Mouse (Mus musculus) CD4-positive helper T cell, adult 2 months (primary cell): ENCODE measurements at regions not wholly inside any gene's neighbourhood (a gene's known extent, or its start where the extent isn't known, plus 50 kb on each side); places are given as distances from the start of the nearest gene placed in this dataset.

Experiments used
- DNase-seq: peaks from one replicate; pipeline ENCODE4 v3.0.0-alpha.2; 2012; ENCODE audit warnings: low read depth, missing footprints, low spot score

DNA sequence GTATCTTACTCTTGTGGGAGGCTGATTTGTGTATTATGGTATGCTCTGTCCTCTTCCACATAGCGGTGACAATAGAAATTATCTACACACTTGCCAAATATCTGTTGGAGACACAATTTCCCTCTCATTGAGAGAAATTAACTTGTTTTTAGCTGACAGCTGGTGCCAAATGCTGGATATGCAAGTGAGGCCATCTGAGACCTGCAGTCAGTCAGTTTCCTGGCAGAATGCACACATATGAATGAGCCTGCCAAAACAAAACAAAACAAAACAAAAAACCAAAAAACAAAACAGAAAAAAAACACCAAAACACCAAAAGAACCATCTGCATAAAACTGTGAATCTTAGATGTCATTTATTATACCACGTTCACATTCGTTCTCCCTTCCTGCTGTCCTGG lies 233.7 kb upstream of the Gm12728 start:
- DNase-seq, result no peak

GRCm38 (mm10) chr4:105557396-105557795 lies 232.3 kb upstream of the Gm12728 start:
- no peak for DNase-seq

DNA sequence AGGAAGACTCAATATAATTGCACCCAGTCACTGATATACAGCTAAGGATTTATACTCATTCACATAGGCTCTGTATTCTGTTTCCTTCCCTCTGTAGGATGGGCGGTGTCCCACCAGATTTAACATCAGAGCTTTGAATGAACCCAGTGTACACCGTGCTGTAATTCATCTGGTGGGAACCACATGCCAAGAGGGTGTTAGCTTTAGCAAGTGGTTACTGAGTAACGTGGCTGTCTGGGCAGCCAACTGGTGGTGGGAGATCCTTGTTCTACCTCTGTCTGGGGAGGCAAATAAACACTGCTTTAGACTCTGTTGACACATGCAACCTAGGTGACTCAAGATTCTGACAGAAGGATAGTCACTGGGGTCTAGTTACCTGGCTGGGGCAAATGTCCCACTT lies 229.6 kb upstream of the Gm12728 start:
- no peak for DNase-seq

- DNase-seq, result no peak
Measured at GRCm38 (mm10) chr4:105560781-105561180, 228.9 kb upstream of the Gm12728 start.

- DNase-seq, result no peak
Measured at GRCm38 (mm10) chr4:105561611-105562010, 228.1 kb upstream of the Gm12728 start.

- no peak for DNase-seq
Measured at GRCm38 (mm10) chr4:105565796-105566195, 223.9 kb upstream of the Gm12728 start.

- DNase-seq, result no peak
Measured at GRCm38 (mm10) chr4:105566513-105567457, 222.9 kb upstream of the Gm12728 start.

DNA sequence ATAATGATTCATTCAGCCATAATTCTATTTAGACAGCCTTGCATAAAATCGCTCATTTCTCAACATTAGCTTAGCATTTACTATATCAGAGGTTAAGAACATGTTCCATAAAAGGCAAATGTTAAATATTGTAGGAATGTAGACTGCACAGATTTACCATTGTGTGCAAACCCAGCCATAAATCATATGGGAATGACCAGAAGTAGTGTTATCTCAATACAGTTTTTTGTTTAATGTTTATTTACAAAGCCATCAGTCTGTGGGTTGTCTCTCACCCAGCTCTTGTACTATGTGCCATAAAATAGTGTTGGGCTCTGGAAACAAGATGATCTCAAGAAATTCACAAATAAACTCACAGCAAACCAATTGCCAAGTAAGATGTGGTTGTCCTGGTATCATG lies 220.0 kb upstream of the Gm12728 start:
- no peak for DNase-seq

GRCm38 (mm10) chr4:105575550-105575949 lies 214.1 kb upstream of the Gm12728 start:
- DNase-seq, result no peak

GRCm38 (mm10) chr4:105580987-105581386 lies 208.7 kb upstream of the Gm12728 start:
- no peak for DNase-seq

- no peak for DNase-seq
Measured at GRCm38 (mm10) chr4:105584329-105584925, 205.2 kb upstream of the Gm12728 start.

DNA sequence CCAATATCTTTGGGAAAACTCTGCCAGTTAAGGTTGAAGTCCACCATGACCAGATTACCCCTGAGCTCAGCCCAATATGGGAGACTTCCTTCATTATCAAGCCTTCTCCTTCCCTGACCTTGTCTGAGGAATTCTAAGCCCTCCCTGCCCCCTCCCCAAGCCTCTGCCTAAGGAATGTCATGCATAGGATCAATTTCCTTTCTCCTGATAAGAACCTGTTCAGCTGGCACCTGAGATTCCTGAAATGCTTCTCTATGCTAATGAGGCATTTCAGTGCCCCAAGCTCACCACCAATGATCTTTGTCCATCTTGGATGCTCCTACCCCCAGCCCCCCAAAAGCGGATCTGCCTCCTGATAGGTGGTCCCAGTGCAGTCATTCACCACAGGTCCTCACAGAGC lies 186.0 kb upstream of the Gm12728 start:
- DNase-seq, result no peak

GRCm38 (mm10) chr4:105604607-105605006 lies 185.1 kb upstream of the Gm12728 start:
- no peak for DNase-seq

DNA sequence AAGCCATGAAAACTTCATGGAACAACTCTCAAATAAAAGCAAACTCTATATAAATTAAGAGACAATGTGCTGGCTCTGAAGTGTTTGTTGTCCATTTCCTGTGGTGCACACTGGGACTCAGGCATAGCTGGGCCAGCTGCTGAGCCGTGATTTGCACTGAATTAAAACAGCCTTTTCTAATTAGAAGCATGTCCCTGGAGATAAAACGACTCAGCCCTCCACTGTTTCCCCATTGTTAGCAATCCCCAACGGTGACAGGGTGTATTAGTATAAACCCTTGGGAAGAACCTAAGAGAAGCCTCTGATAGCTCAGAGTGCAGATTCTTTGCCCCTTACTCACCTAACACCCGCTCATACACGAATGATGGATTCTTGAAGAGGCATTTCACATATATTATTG lies 182.9 kb upstream of the Gm12728 start:
- DNase-seq, result no peak

DNA sequence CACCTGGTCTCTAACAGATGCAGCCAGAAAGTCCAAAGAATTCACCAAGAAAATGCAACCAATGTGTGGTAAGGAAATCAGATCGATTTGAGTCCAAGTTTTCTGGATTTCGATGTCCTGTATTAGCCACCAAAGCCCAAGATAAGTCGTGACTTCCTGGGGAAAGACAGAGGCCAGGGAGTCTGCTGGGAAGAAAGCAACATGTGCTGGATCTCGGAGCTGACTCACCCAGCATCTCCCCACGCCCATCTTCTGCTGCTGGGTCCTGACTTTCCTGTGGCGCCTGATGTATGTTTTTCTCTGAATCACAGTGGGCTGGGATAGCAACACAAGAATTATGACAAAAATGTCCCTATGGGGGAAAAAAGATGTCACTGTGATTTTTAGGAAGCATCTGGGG lies 178.8 kb upstream of the Gm12728 start:
- no peak for DNase-seq

DNA sequence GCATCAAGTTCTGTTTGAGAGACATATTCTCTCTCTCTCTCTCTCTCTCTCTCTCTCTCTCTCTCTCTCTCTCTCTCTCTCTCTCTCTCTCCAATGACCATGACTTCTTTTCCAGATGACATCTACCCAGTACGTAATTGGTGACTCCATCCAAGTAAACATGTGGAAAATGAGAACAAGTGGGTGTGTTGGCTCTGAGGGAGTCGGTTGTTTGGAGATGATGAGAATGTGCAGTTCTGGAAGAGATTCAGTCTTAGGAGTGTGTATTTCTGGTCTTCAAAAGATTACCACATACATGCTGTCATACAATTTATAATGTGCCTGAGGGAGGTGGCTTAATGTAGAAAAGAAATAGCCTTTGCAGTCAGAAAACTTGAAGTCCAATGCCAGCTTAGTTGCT lies 175.3 kb upstream of the Gm12728 start:
- no peak for DNase-seq

GRCm38 (mm10) chr4:105626371-105627320 lies 163.0 kb upstream of the Gm12728 start:
- no peak for DNase-seq

GRCm38 (mm10) chr4:105629581-105629980 lies 160.1 kb upstream of the Gm12728 start:
- no peak for DNase-seq

DNA sequence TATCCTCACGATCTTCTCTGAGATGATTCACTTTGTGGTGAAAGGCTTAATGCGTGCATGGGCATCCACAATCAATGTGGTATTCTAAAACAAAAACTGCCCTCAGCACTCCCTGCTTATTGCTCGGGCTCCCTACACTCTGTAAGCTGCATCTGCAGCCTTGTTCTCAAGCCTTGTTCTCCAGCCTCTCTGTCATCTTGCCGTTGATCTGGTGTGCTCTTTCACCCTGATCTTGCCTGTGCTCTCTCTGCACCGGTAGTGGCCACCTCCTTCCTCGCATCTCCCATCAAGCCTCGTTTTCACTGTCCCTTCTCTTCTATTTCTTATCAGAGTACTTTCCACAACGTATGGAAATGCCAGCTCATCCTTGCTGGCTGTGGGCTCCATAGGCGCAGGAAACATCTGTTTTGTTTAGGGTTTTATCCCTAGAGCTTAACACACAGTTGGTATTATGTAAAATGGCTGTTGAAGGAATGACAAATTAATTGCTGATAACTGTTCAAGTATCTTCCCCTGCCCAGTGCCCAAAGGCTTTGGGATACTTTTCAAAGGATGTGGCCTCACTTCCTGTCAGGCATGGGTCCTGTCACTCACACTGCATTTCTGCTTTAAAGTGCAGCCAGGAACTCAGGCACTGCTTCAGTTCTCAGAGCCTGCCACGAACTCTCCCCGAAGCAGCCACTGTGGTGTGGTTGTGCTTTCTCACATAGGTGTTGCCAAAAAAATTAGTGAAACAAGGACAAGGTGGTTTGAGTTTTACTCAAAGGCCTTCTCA lies 158.9 kb upstream of the Gm12728 start:
- no peak for DNase-seq

DNA sequence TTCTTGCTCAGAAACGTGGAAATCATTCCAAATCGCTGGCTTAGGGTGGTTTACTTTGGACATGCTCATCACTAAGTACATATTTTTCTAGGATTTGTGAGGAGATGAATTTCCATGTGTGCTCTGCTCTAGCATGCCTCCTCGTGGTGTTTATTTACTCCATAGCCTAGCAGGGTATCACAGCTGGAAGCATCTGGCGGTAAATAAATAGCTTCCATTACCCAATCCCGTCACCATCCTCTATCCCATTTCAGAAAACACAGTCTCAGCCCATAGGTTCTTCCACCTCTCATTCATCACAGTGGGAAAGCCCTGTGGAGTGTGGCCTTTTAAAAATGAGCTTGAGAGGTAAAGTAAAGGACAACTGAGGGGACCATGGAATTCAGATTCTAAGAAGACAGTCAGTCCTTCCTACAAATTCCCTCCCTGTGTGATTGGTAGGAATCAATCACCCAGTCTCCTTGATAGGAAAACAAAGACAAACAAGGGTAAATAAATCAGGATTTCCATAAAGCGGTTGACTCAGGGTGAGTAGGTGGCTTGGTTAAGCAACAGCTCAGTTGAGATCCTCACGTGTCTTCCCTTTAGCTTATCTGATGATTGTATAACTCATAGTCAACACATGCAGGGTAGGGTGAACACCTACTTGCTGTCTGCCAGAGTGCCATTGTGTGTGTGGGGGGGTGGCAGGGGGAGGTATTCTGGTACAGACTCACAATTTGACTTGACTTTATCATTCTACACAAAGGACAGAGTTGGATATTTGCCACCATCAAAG lies 156.9 kb upstream of the Gm12728 start:
- DNase-seq, result no peak
